Mouse (Mus musculus): ENCODE measurements around the gene Sstr4. TPM values are rescaled to one million over a fixed set of nuclear protein-coding genes. Genes with fewer than 3 reads are reported as not detected.

Sstr4 gene
- polyA plus RNA-seq, 2 experiments, result not detected

DNA sequence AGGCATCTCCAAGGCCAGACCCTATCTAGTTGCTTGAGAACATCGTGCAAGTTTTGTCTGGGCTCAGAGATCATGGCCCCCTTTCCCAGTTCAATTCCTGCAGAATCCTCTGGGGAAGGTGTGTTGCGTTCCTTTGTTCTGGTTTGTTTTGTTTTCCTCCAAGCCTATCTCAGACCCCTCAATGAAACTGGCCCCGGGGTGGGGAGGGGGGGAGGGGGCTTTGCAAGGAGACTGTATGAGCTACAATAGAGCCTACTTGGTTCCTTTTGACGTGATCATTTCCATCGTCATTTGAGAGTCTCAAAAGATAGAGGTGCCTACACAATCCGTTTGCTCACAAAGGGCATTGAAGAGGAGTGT lies 13.6 kb downstream of the Sstr4 start:
- TF ChIP-seq CTCF (IDR thresholded peaks at IDR 0.05; ENCODE audit: low read depth), result no peak
- no peak for TF ChIP-seq EP300 (IDR thresholded peaks at IDR 0.05; ENCODE audit: low read depth)
- Histone ChIP-seq H3K36me3 (replicated peaks; ENCODE audit: control insufficient read depth, insufficient read depth, low read depth) (no peaks in the 10 kb centered on the region), H3K27ac (no peak overlapping the region), H3K27me3 (ENCODE audit: control insufficient read depth, insufficient read depth, low read length) (peaks cover 14% of the 10 kb centered on the region), H3K4me3 (ENCODE audit: insufficient read depth in 1 of 2, low read depth in 2 of 2, low read length in 2 of 2) (no peak overlapping the region), H3K9me3 (ENCODE audit: control insufficient read depth, low read length) (no peaks in the 10 kb centered on the region), H3K4me1 (replicated peaks; ENCODE audit: control insufficient read depth in 2 of 2, insufficient read depth in 2 of 2, low read length in 1 of 2) (peaks cover 0 to 3% of the 10 kb centered on the region in 2 experiments; a peak in 1 of 4 replicates), H3K9ac (replicated peaks) (no peak overlapping the region), H3K4me2 (ENCODE audit: low read depth) (peak overlapping the region; percentile 57)
- 11% methylated on average over 6 of the region's 6 CpGs for WGBS (ENCODE audit: insufficient replicate concordance)
- no peak for ATAC-seq (ENCODE audit: insufficient read depth)
- DNase-seq (ENCODE audit: low read depth in 3 of 3, low spot score in 3 of 3), result no peak

DNA sequence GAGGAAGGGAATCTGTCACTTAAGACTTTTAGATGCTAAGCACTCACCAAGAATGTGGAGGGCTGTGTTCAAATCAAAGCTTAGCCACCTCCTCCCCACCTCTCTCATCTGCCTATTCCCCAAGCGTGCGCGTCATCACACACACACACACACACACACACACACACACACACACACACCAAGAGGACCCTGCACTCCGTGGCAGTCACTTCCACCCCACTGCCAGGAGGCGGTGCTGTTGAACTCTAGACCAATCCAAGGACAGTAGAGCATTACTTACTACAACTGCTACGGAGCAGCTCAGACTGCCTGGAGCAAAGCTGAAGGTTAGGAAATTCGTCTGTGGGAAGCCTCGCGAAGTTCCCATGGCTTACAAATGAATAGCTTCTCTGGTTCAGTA lies 14.0 kb downstream of the Sstr4 start:
- Histone ChIP-seq H3K4me2 (ENCODE audit: low read depth) (no peak overlapping the region), H3K36me3 (replicated peaks; ENCODE audit: control insufficient read depth, insufficient read depth, low read depth) (no peaks in the 10 kb centered on the region), H3K27me3 (ENCODE audit: control insufficient read depth, insufficient read depth, low read length) (peaks cover 14% of the 10 kb centered on the region), H3K4me1 (replicated peaks; ENCODE audit: control insufficient read depth in 2 of 2, insufficient read depth in 2 of 2, low read length in 1 of 2) (peaks cover 0 to 3% of the 10 kb centered on the region in 2 experiments; a peak in 1 of 4 replicates), H3K27ac (no peak overlapping the region), H3K9me3 (ENCODE audit: control insufficient read depth, low read length) (no peaks in the 10 kb centered on the region), H3K4me3 (ENCODE audit: insufficient read depth in 1 of 2, low read depth in 2 of 2, low read length in 2 of 2) (no peak overlapping the region), H3K9ac (replicated peaks) (no peak overlapping the region)
- TF ChIP-seq CTCF (IDR thresholded peaks at IDR 0.05; ENCODE audit: low read depth) (peak; percentile 81), EP300 (IDR thresholded peaks at IDR 0.05; ENCODE audit: low read depth) (no peak)
- WGBS (ENCODE audit: insufficient replicate concordance), result 4% methylated on average over 9 of the region's 9 CpGs
- peak in 2 of 3 experiments; percentile 20 to 36 for DNase-seq (ENCODE audit: low read depth in 3 of 3, low spot score in 3 of 3)
- ATAC-seq (ENCODE audit: insufficient read depth), result peak; percentile 66; the same call in 1 of the 2 replicates

DNA sequence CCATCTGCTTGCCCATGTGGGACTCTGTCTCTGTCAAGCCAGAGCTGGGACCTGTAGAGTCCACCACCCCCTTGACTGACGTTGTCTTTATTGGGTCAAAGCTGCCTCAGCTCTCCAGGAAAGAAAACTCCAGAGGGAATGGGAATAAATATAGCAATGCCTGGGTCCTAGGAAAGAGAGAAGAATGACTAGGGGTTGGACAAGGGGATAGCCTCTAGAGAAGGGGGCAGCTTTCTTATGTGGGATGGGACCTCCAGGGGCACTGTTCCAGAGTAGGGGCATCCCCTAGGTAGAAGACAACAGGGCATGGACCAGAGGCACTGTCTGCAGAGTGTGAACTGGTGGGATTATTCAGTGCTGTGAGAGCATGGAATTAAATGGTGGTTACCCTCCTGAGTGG lies 14.7 kb downstream of the Sstr4 start:
- H3K36me3 ChIP-seq (replicated peaks; ENCODE audit: control insufficient read depth, insufficient read depth, low read depth), result no peaks in the 10 kb centered on the region
- no peak overlapping the region for H3K4me3 ChIP-seq (ENCODE audit: insufficient read depth in 1 of 2, low read depth in 2 of 2, low read length in 2 of 2)
- no peak overlapping the region for H3K27ac ChIP-seq
- peaks cover 0 to 3% of the 10 kb centered on the region in 2 experiments; a peak in 1 of 4 replicates for H3K4me1 ChIP-seq (replicated peaks; ENCODE audit: control insufficient read depth in 2 of 2, insufficient read depth in 2 of 2, low read length in 1 of 2)
- H3K4me2 ChIP-seq (ENCODE audit: low read depth), result no peak overlapping the region
- no peak overlapping the region for H3K9ac ChIP-seq (replicated peaks)
- 61% methylated on average over 1 of the region's 1 CpGs for WGBS (ENCODE audit: insufficient replicate concordance)
- DNase-seq (ENCODE audit: low read depth in 3 of 3, low spot score in 3 of 3) (no peak), ATAC-seq (ENCODE audit: insufficient read depth) (no peak)
- peaks cover 14% of the 10 kb centered on the region for H3K27me3 ChIP-seq (ENCODE audit: control insufficient read depth, insufficient read depth, low read length)
- TF ChIP-seq EP300 (IDR thresholded peaks at IDR 0.05; ENCODE audit: low read depth), result no peak
- TF ChIP-seq CTCF (IDR thresholded peaks at IDR 0.05; ENCODE audit: low read depth), result no peak
- no peaks in the 10 kb centered on the region for H3K9me3 ChIP-seq (ENCODE audit: control insufficient read depth, low read length)

GRCm38 (mm10) chr2:148419151-148419550 lies 24.0 kb downstream of the Sstr4 start:
- TF ChIP-seq CTCF (IDR thresholded peaks at IDR 0.05; ENCODE audit: low read depth), result no peak
- no peak for TF ChIP-seq EP300 (IDR thresholded peaks at IDR 0.05; ENCODE audit: low read depth)
- H3K4me3 ChIP-seq (ENCODE audit: insufficient read depth in 1 of 2, low read depth in 2 of 2, low read length in 2 of 2), result no peak overlapping the region
- H3K27ac ChIP-seq, result no peak overlapping the region
- ATAC-seq (ENCODE audit: insufficient read depth) (no peak), DNase-seq (ENCODE audit: low read depth in 3 of 3, low spot score in 3 of 3) (no peak)
- H3K9ac ChIP-seq (replicated peaks), result no peak overlapping the region
- H3K36me3 ChIP-seq (replicated peaks; ENCODE audit: control insufficient read depth, insufficient read depth, low read depth), result no peaks in the 10 kb centered on the region
- H3K4me1 ChIP-seq (replicated peaks; ENCODE audit: control insufficient read depth in 2 of 2, insufficient read depth in 2 of 2, low read length in 1 of 2), result no peaks in the 10 kb centered on the region
- no peaks in the 10 kb centered on the region for H3K27me3 ChIP-seq (ENCODE audit: control insufficient read depth, insufficient read depth, low read length)
- no peak overlapping the region for H3K4me2 ChIP-seq (ENCODE audit: low read depth)
- no peaks in the 10 kb centered on the region for H3K9me3 ChIP-seq (ENCODE audit: control insufficient read depth, low read length)
- 53% methylated on average over 3 of the region's 3 CpGs for WGBS (ENCODE audit: insufficient replicate concordance)

- Histone ChIP-seq H3K4me3 (ENCODE audit: insufficient read depth in 1 of 2, low read depth in 2 of 2, low read length in 2 of 2) (no peak overlapping the region), H3K27ac (no peak overlapping the region), H3K4me1 (replicated peaks; ENCODE audit: control insufficient read depth in 2 of 2, insufficient read depth in 2 of 2, low read length in 1 of 2) (no peaks in the 10 kb centered on the region), H3K4me2 (ENCODE audit: low read depth) (no peak overlapping the region), H3K9ac (replicated peaks) (no peak overlapping the region), H3K27me3 (ENCODE audit: control insufficient read depth, insufficient read depth, low read length) (no peaks in the 10 kb centered on the region), H3K9me3 (ENCODE audit: control insufficient read depth, low read length) (no peaks in the 10 kb centered on the region), H3K36me3 (replicated peaks; ENCODE audit: control insufficient read depth, insufficient read depth, low read depth) (no peaks in the 10 kb centered on the region)
- DNase-seq (ENCODE audit: low read depth in 3 of 3, low spot score in 3 of 3) (no peak), ATAC-seq (ENCODE audit: insufficient read depth) (no peak)
- no peak for TF ChIP-seq EP300 (IDR thresholded peaks at IDR 0.05; ENCODE audit: low read depth)
- TF ChIP-seq CTCF (IDR thresholded peaks at IDR 0.05; ENCODE audit: low read depth), result no peak
- WGBS (ENCODE audit: insufficient replicate concordance), result 62% methylated on average over 2 of the region's 2 CpGs
These were observed 24.6 kb downstream of the Sstr4 start for GRCm38 (mm10) chr2:148419776-148420175.
